Mouse (Mus musculus) hindbrain, embryonic 11.5 days (tissue): ENCODE measurements around the gene Slc1a5. TPM values are rescaled to one million over a fixed set of nuclear protein-coding genes. Genes with fewer than 3 reads are reported as not detected.

Experiments used
- ATAC-seq: fragments of 200-750 bp; cut with Nextera tagmentation; 2 replicates; pipeline ENCODE4 v1.8.0; 2017; ENCODE audit warnings: mild to moderate bottlenecking, moderate TSS enrichment, moderate library complexity; ENCODE audit not compliant: low FRiP score
- DNase-seq: peaks from one replicate; pipeline ENCODE4 v3.0.0-alpha.2; 2015; ENCODE audit warnings: low spot score
- H3K27ac ChIP-seq: fragments of 300-500 bp; sonication (generic); 2 replicates; pipeline ENCODE4 v1.5.1; 2014; ENCODE audit warnings: mild to moderate bottlenecking, low read depth, low read length
- H3K27me3 ChIP-seq: fragments of 300-500 bp; sonication (generic); 2 replicates; pipeline ENCODE4 v1.6.1; 2014; ENCODE audit warnings: mild to moderate bottlenecking, low read length, moderate library complexity, mixed read lengths; ENCODE audit not compliant: control insufficient read depth, insufficient read depth
- H3K36me3 ChIP-seq: fragments of 300-500 bp; sonication (generic); 2 replicates; pipeline ENCODE4 v1.6.1; 2014; ENCODE audit warnings: mild to moderate bottlenecking, low read length, moderate library complexity, mixed read lengths; ENCODE audit not compliant: control insufficient read depth, insufficient read depth
- H3K4me1 ChIP-seq: fragments of 300-500 bp; sonication (generic); replicated peaks from 2 replicates; pipeline ENCODE4 v1.6.1; 2014; ENCODE audit warnings: low read length, mixed read lengths; ENCODE audit not compliant: control insufficient read depth, insufficient read depth
- H3K4me2 ChIP-seq: fragments of 300-500 bp; sonication (generic); replicated peaks from 2 replicates; pipeline ENCODE4 v1.6.1; 2014; ENCODE audit warnings: mild to moderate bottlenecking, low read depth, low read length
- H3K4me3 ChIP-seq: fragments of 300-500 bp; sonication (generic); 2 replicates; pipeline ENCODE4 v1.5.1; 2014; ENCODE audit warnings: low read depth, low read length
- H3K9ac ChIP-seq: fragments of 300-500 bp; sonication (generic); 2 replicates; pipeline ENCODE4 v1.6.1; 2014; ENCODE audit warnings: low read depth, low read length
- H3K9me3 ChIP-seq: fragments of 300-500 bp; sonication (generic); 2 replicates; pipeline ENCODE4 v1.6.1; 2016; ENCODE audit warnings: low read length; ENCODE audit not compliant: control insufficient read depth
- WGBS: fragments of 180-500 bp; shearing (Covaris S2); extraction: QIAGEN DNeasy Blood & Tissue Kit; methylation state at CpG from one replicate; pipeline ENCODE4 v1.1.7; 2014; 5-methylcytosine and 5-hydroxymethylcytosine counted together
- polyA plus RNA-seq: library from polyadenylated mRNA; unstranded; fragments of >200 nt; fragmentation: Nextera tagmentation; extraction: Ambion mirVana; gene quantifications from 2 replicates; pipeline ENCODE4 v1.2.1, GENCODE M21; 2014

The Slc1a5 gene
- polyA plus RNA-seq, 1 experiment from 2014 or later, result 15.0 TPM

DNA sequence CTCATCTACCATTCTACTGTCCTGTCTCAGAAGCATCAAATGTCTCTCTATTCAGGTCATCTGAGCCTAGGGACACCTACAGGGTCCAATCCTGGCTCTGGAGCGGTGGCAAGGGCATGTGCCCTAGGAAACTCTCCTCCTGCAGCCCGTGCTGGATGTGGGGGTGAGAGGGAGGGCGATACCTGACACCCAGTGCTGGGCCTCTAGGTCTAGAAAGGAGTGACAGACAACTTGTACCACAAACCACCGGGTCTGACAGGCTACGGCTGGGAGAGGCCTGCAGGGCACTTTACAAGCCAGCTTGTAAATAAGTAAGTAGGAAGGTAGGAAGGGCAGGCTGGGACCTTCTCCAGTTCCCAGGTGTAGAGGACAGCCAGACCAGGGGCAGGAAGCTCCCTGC lies 5.3 kb upstream of the Slc1a5 start:
- Histone ChIP-seq H3K36me3 (no peaks in the 10 kb centered on the region), H3K4me2 (no peak overlapping the region), H3K27me3 (no peaks in the 10 kb centered on the region), H3K9ac (no peak overlapping the region), H3K4me3 (no peak overlapping the region), H3K4me1 (no peaks in the 10 kb centered on the region), H3K9me3 (no peaks in the 10 kb centered on the region), H3K27ac (no peak overlapping the region)
- ATAC-seq, result no peak
- 54% methylated on average over 5 of the region's 5 CpGs for WGBS
- DNase-seq, result no peak

DNA sequence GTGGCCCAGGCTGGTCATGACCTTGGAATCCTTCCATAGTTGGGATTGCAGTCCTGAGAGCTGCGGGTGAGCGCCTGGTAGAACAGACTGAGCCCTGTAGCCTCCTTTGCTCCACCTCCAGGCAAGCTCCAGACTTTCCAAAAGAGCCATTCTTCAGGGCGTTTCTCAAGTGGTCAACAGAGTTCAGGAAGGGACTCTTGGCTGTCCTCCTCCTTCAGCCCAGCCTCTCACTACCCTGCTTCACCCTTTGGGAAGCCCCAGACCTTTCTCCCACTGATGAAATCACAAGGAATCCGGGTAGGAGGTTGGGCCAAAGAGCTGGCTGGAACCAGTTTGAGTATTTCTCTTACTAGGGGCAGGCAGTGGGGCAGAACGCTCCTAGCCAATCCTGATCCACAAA lies 1.1 kb upstream of the Slc1a5 start:
- no peak overlapping the region for H3K4me2 ChIP-seq
- no peak overlapping the region for H3K4me3 ChIP-seq
- no peaks in the 10 kb centered on the region for H3K27me3 ChIP-seq
- ATAC-seq, result no peak
- no peak for DNase-seq
- H3K9ac ChIP-seq, result no peak overlapping the region
- 77% methylated on average over 5 of the region's 5 CpGs for WGBS
- H3K4me1 ChIP-seq, result peaks cover 6% of the 10 kb centered on the region; the same call in 1 of the 2 replicates
- H3K9me3 ChIP-seq, result no peaks in the 10 kb centered on the region
- no peaks in the 10 kb centered on the region for H3K36me3 ChIP-seq
- no peak overlapping the region for H3K27ac ChIP-seq

DNA sequence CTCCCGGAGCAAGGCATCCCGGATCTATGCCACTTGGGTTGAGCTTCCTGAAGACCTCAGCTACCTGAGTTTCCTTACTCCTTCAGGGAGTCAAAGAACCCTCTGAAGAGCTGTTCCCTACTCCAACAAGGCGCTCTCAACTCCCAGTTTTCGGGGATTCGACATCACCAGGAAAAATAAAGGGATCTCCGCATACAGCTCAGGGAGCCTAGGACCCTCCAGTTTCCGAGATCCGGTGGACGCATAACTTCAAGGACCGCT lies 345 bp downstream of the Slc1a5 start:
- no peak for DNase-seq
- H3K27me3 ChIP-seq, result no peaks in the 10 kb centered on the region
- H3K36me3 ChIP-seq, result no peaks in the 10 kb centered on the region
- peak; percentile 15 for ATAC-seq
- no peaks in the 10 kb centered on the region for H3K9me3 ChIP-seq
- peaks cover 6% of the 10 kb centered on the region; the same call in 1 of the 2 replicates for H3K4me1 ChIP-seq
- peak overlapping the region; percentile 73 for H3K9ac ChIP-seq
- no peak overlapping the region for H3K27ac ChIP-seq
- peak overlapping the region; percentile 99 for H3K4me2 ChIP-seq
- H3K4me3 ChIP-seq, result peak overlapping the region; percentile 71
- under 1% methylated on average over 10 of the region's 10 CpGs for WGBS

DNA sequence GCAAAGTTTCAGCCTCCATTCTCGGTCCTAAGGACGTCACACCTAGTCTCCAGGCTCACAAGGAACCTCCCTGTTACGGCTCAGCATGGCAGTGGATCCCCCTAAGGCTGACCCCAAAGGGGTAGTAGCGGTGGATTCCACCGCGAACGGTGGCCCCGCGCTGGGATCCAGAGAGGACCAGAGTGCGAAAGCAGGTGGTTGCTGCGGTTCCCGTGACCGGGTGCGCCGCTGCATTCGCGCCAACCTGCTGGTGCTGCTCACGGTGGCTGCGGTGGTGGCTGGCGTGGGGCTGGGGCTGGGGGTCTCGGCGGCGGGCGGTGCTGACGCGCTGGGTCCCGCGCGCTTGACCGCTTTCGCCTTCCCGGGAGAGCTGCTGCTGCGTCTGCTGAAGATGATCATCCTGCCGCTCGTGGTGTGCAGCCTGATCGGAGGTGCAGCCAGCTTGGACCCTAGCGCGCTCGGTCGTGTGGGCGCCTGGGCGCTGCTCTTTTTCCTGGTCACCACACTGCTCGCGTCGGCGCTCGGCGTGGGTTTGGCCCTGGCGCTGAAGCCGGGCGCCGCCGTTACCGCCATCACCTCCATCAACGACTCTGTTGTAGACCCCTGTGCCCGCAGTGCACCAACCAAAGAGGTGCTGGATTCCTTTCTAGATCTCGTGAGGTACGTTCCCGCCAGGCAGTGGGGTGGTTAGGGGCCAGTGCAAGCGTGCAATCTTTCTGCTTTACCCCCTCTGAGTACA lies 845 bp downstream of the Slc1a5 start:
- Histone ChIP-seq H3K27me3 (no peaks in the 10 kb centered on the region), H3K9me3 (no peaks in the 10 kb centered on the region), H3K36me3 (no peaks in the 10 kb centered on the region), H3K4me1 (peaks cover 6% of the 10 kb centered on the region; the same call in 1 of the 2 replicates), H3K27ac (no peak overlapping the region), H3K4me2 (peak overlapping the region; percentile 99), H3K4me3 (peak overlapping the region; percentile 71), H3K9ac (peak overlapping the region; percentile 73)
- under 1% methylated on average over 53 of the region's 60 CpGs for WGBS
- DNase-seq (peak; percentile 67), ATAC-seq (peak; percentile 23; the same call in 1 of the 2 replicates)

DNA sequence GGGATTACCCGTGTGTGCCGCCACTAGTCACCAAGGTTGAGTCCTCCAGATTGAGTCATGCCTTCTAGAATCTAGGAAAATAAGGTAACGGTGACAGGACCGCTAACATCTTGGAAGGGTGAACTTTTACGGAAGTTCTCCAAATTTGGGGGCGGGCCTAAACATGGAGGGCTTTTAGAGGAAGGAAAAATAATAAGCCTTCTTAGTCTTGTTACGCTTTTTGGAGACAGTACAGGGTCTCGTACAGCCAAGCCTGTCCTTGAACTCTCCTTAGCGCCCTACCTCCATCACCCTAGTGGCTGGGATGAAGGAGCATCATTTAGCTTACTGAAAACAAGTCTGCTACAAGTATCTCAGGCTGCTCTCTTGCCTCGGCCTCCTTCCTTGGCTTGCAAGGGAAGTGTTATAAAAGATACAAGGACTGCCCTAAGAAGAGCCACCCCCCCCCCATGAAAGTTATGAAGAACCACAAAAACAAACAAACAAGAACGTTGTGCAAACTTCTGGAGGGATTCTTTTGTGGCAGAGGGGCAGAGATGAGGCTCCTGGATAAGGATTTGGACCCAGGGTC lies 1.5 kb downstream of the Slc1a5 start:
- ATAC-seq (no peak), DNase-seq (no peak)
- H3K27me3 ChIP-seq, result no peaks in the 10 kb centered on the region
- H3K4me3 ChIP-seq, result peak overlapping the region; percentile 71
- no peaks in the 10 kb centered on the region for H3K36me3 ChIP-seq
- H3K4me2 ChIP-seq, result peak overlapping the region; percentile 99
- H3K4me1 ChIP-seq, result peaks cover 6% of the 10 kb centered on the region; the same call in 1 of the 2 replicates
- 2% methylated on average over 11 of the region's 11 CpGs for WGBS
- H3K27ac ChIP-seq, result no peak overlapping the region
- H3K9me3 ChIP-seq, result no peaks in the 10 kb centered on the region
- peak overlapping the region; percentile 73 for H3K9ac ChIP-seq

DNA sequence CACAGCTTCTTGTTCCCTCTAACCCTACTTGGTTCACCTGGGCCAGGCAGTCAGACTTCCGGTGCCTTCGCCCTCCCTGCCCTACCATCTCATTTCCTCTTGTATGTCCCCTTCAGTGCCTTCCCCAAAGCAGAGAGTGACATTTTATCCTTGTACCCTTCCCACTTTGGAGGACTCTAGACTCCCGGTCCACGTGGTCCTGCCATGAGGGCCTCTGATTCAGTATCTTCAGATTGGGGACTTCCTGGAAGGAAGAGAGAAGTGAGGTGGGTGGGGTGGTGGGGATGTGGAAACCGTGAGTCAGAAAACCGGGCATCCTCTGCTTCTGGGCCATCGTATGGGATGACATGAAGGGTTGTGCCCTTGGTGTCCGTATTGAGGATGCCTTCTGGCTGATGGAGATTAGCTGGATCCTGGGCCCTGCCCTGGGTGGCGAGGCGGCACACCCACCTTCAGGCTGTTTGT lies 2.1 kb downstream of the Slc1a5 start:
- no peak overlapping the region for H3K27ac ChIP-seq
- H3K36me3 ChIP-seq, result no peaks in the 10 kb centered on the region
- peaks cover 6% of the 10 kb centered on the region; the same call in 1 of the 2 replicates for H3K4me1 ChIP-seq
- WGBS, result 16% methylated on average over 10 of the region's 10 CpGs
- H3K9ac ChIP-seq, result peak overlapping the region; percentile 16; the same call in 1 of the 2 replicates
- H3K4me2 ChIP-seq, result peak overlapping the region; percentile 99
- H3K4me3 ChIP-seq, result peak overlapping the region; percentile 71
- ATAC-seq, result no peak
- no peaks in the 10 kb centered on the region for H3K27me3 ChIP-seq
- no peaks in the 10 kb centered on the region for H3K9me3 ChIP-seq
- DNase-seq, result peak; percentile 21

DNA sequence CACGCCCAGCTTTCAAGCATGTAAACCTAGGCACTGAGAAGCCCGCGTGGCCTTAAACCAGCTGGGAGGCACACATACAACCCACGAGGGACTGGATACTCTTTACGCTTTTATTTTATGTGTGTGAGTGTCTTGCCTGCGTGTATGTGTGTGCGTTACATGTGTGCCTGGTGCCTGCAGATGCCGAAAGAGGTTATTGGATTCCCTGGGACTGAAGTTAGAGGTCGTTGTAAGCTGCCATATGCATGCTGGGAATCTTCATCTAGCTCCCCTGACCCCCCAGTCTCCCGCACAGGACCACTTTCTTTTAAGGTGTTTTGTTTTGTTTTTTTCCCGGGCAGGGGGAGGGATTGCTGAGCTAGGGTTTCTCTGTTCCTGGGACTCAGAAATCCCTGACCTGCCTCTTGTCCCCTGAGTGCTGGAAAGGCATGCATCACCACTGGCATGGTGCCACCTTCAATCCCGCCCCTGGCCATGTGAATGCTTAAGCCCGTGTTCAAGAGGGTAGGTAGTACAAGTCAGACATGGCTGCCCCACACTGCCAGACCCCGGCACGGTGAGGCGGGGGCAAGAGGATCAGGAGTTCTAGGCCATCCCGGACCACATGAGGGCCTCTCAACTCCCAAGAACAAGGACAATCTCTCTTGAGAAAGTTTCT lies 2.7 kb downstream of the Slc1a5 start:
- Histone ChIP-seq H3K27me3 (no peaks in the 10 kb centered on the region), H3K36me3 (no peaks in the 10 kb centered on the region), H3K4me1 (peaks cover 6% of the 10 kb centered on the region; the same call in 1 of the 2 replicates), H3K9me3 (no peaks in the 10 kb centered on the region), H3K9ac (no peak overlapping the region), H3K4me3 (peak overlapping the region; percentile 71; the same call in 1 of the 2 replicates), H3K27ac (no peak overlapping the region), H3K4me2 (peak overlapping the region; percentile 99)
- WGBS, result 47% methylated on average over 17 of the region's 17 CpGs
- no peak for DNase-seq
- no peak for ATAC-seq

DNA sequence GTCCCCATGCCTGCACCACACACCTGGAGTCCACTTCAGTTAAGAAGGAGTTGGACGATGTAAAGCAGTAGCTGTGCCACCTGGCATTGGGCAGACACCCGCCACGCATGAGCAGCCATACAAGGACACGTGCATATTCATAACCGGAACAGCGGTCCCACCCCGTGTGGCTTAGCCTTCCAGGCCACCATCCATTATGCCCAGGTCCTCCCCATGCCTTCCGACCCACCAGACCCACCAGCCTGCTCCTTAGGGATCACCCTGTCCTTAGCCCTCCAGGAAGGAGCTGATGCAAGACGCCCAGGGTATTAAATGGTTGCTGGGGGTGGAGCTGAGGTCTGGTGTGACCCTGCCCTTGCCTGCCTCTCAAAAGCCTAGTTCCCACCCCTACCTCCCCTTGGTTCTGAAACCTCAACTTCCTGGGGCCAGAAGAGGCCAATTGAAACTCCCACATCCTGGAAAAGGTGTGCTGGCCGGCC lies 3.4 kb downstream of the Slc1a5 start:
- DNase-seq (no peak), ATAC-seq (no peak)
- 73% methylated on average over 10 of the region's 10 CpGs for WGBS
- H3K4me1 ChIP-seq, result peaks cover 6% of the 10 kb centered on the region; the same call in 1 of the 2 replicates
- H3K27me3 ChIP-seq, result no peaks in the 10 kb centered on the region
- H3K4me2 ChIP-seq, result no peak overlapping the region
- no peaks in the 10 kb centered on the region for H3K36me3 ChIP-seq
- no peak overlapping the region for H3K9ac ChIP-seq
- H3K9me3 ChIP-seq, result no peaks in the 10 kb centered on the region
- no peak overlapping the region for H3K27ac ChIP-seq
- no peak overlapping the region for H3K4me3 ChIP-seq
